Mouse (Mus musculus): ENCODE data around the gene Gm20441. TPM values are rescaled to one million over a fixed set of nuclear protein-coding genes. Genes with fewer than 3 reads are reported as not detected.
A peak's percentile ranks its signal among the peaks of the same experiment; 100 is the strongest.
"Not testable (repeated sequence)": the region's sequence is repeated elsewhere in the genome, so short reads cannot be mapped to it uniquely, and the experiment has no call there.

Gm20441 gene
- total RNA-seq, 2 experiments from 2014 or later = not detected

GRCm38 (mm10) chr10:75779206-75780174 lies 1.3 kb downstream of the Gm20441 start:
- no peak for DNase-seq

- no peak for DNase-seq
Observed at GRCm38 (mm10) chr10:75777885-75778284, 2.9 kb downstream of the Gm20441 start.

- no peak for DNase-seq
Observed at GRCm38 (mm10) chr10:75776562-75776961, 4.2 kb downstream of the Gm20441 start.

GRCm38 (mm10) chr10:75774587-75774986 lies 6.2 kb downstream of the Gm20441 start:
- no peak for DNase-seq

- DNase-seq = no peak
Observed at GRCm38 (mm10) chr10:75774102-75774501, 6.7 kb downstream of the Gm20441 start.

- DNase-seq = peak; percentile 83
Observed at GRCm38 (mm10) chr10:75772795-75773664, 7.7 kb downstream of the Gm20441 start, which contains the start of gene Ddt. TSS of gene Ddt (minus strand) at chr10:75773414.

GRCm38 (mm10) chr10:75767756-75768155 lies 13.0 kb downstream of the Gm20441 start:
- not testable (repeated sequence) for DNase-seq

GRCm38 (mm10) chr10:75766856-75767255 lies 13.9 kb downstream of the Gm20441 start:
- DNase-seq = no peak

- peak; percentile 68 for DNase-seq
Observed at GRCm38 (mm10) chr10:75764519-75765473, 16.0 kb downstream of the Gm20441 start.

- DNase-seq = peak; percentile 93
Observed at GRCm38 (mm10) chr10:75763682-75764518, 16.9 kb downstream of the Gm20441 start, which contains the start of gene Cabin1. TSS of gene Cabin1 (minus strand) at chr10:75764341.

GRCm38 (mm10) chr10:75762413-75762812 lies 18.3 kb downstream of the Gm20441 start:
- no peak for DNase-seq

GRCm38 (mm10) chr10:75760311-75760710 lies 20.4 kb downstream of the Gm20441 start:
- no peak for DNase-seq

- no peak for DNase-seq
Observed at GRCm38 (mm10) chr10:75756719-75757118, 24.0 kb downstream of the Gm20441 start.

GRCm38 (mm10) chr10:75744017-75744416 lies 36.7 kb downstream of the Gm20441 start:
- DNase-seq = peak; percentile 87

GRCm38 (mm10) chr10:75743369-75743768 lies 37.4 kb downstream of the Gm20441 start:
- DNase-seq = no peak

GRCm38 (mm10) chr10:75740866-75741265 lies 39.9 kb downstream of the Gm20441 start:
- no peak for DNase-seq

GRCm38 (mm10) chr10:75725449-75725848 lies 55.3 kb downstream of the Gm20441 start:
- DNase-seq = no peak

All from gastrocnemius, postnatal 10 days (tissue).